In genomic region chr9:98668423-98669330, GRCm38 (mm10) we compare ENCODE assay signal across 22 mouse cellular contexts.
DNase-seq lines count a peak whose midpoint lies in the region; ATAC-seq and TF ChIP-seq lines count a peak whose summit lies in the region.
"Had no signal": no experiment of that assay in that cellular context is flagged by ENCODE, and none has a peak within 500 bp of the region (broad histone marks: within the 10 kb centered on the region; RNA-seq: fewer than 3 reads in every experiment).

No protein-coding gene starts in this region.

- H3K4me3 ChIP-seq in forebrain, embryonic 11.5 days (ENCODE audit: low read depth, low read length): no peak overlapping the region
- H3K4me3 ChIP-seq in forebrain, postnatal 0 days (ENCODE audit: low read depth, low read length): no peak overlapping the region
- no peak overlapping the region for H3K4me3 ChIP-seq in thymus, adult 2 months (ENCODE audit: control insufficient read depth, insufficient read depth, low read length)
- H3K4me3 ChIP-seq in hindbrain, postnatal 0 days (ENCODE audit: low read length): no peak overlapping the region
- H3K4me3 ChIP-seq: embryonic facial prominence, embryonic 15.5 days; heart, adult 2 months; heart, embryonic 13.5 days; hindbrain, embryonic 12.5 days; midbrain, embryonic 15.5 days; stomach, embryonic 15.5 days had no signal

- peak; percentile 46 to 47 for DNase-seq in right cerebral cortex, postnatal 10 days (ENCODE audit: low spot score in 2 of 2)
- no peak for DNase-seq in right cerebral cortex, adult 2 months (ENCODE audit: low spot score in 2 of 2)
- peak; percentile 17 for DNase-seq in ZHBTc4 (ENCODE audit: low read depth, low spot score)
- peak; percentile 58 for DNase-seq in forebrain, embryonic 11.5 days (ENCODE audit: low spot score)
- DNase-seq in forebrain, postnatal 0 days: no peak
- DNase-seq in kidney, adult 11 months: no peak
- DNase-seq in thymus, adult 2 months: no peak
- DNase-seq in hindbrain, postnatal 0 days (ENCODE audit: low spot score): no peak
- DNase-seq: adrenal gland, postnatal 25 days; cerebellum, adult 11 months; cerebellum, postnatal 25 days; gastrocnemius, postnatal 25 days; kidney, adult 8-10 months; kidney, postnatal 10 days; right cerebral cortex, postnatal 4 days had no signal

- H3K27me3 ChIP-seq in forebrain, embryonic 11.5 days (ENCODE audit: control insufficient read depth, insufficient read depth, low read length): no peaks in the 10 kb centered on the region
- no peaks in the 10 kb centered on the region for H3K27me3 ChIP-seq in forebrain, postnatal 0 days (ENCODE audit: insufficient read depth, low read length)
- H3K27me3 ChIP-seq in thymus, adult 2 months (ENCODE audit: control insufficient read depth, insufficient read depth, low read length): no peaks in the 10 kb centered on the region
- no peaks in the 10 kb centered on the region for H3K27me3 ChIP-seq in hindbrain, postnatal 0 days (ENCODE audit: insufficient read depth, low read length)
- H3K27me3 ChIP-seq: heart, embryonic 13.5 days; hindbrain, embryonic 12.5 days; midbrain, embryonic 15.5 days; stomach, embryonic 15.5 days had no signal

- TF ChIP-seq CTCF in forebrain, postnatal 0 days (IDR thresholded peaks at IDR 0.05; ENCODE audit: low read depth): no peak
- no peak for TF ChIP-seq CTCF in thymus, adult 2 months (IDR thresholded peaks at IDR 0.05; ENCODE audit: borderline replicate concordance, control insufficient read depth, extremely low read depth, insufficient read depth, low read length, poor library complexity)
- no peak for TF ChIP-seq CTCF in hindbrain, postnatal 0 days (IDR thresholded peaks at IDR 0.05; ENCODE audit: low read depth)

- peak; percentile 66 for ATAC-seq in forebrain, embryonic 11.5 days (replicated peaks; ENCODE audit: low FRiP score)
- peak; percentile 43 for ATAC-seq in forebrain, postnatal 0 days
- ATAC-seq in hindbrain, postnatal 0 days: no peak
- ATAC-seq: inflammation-experienced regulatory T-cells, adult 6 months; midbrain, embryonic 15.5 days had no signal

- no peaks in the 10 kb centered on the region for H3K36me3 ChIP-seq in forebrain, embryonic 11.5 days (ENCODE audit: control insufficient read depth, insufficient read depth, low read length)
- H3K36me3 ChIP-seq in forebrain, postnatal 0 days (ENCODE audit: insufficient read depth): no peaks in the 10 kb centered on the region
- no peaks in the 10 kb centered on the region for H3K36me3 ChIP-seq in thymus, adult 2 months (ENCODE audit: control insufficient read depth, insufficient read depth, low read length)
- H3K36me3 ChIP-seq in hindbrain, postnatal 0 days (ENCODE audit: insufficient read depth, low read length): no peaks in the 10 kb centered on the region
- H3K36me3 ChIP-seq: embryonic facial prominence, embryonic 15.5 days; heart, embryonic 13.5 days; hindbrain, embryonic 12.5 days; midbrain, embryonic 15.5 days; stomach, embryonic 15.5 days had no signal

- TF ChIP-seq POLR2A in thymus, adult 2 months (IDR thresholded peaks at IDR 0.05; ENCODE audit: control insufficient read depth, extremely low read depth, insufficient read depth, low read length, poor library complexity): no peak

- no peaks in the 10 kb centered on the region for H3K4me1 ChIP-seq in forebrain, embryonic 11.5 days (replicated peaks; ENCODE audit: control insufficient read depth, insufficient read depth, low read length)
- no peaks in the 10 kb centered on the region for H3K4me1 ChIP-seq in forebrain, postnatal 0 days (ENCODE audit: insufficient read depth)
- H3K4me1 ChIP-seq in thymus, adult 2 months (replicated peaks; ENCODE audit: control insufficient read depth, insufficient read depth, low read length): no peaks in the 10 kb centered on the region
- H3K4me1 ChIP-seq in hindbrain, postnatal 0 days (ENCODE audit: insufficient read depth, low read length): no peaks in the 10 kb centered on the region
- H3K4me1 ChIP-seq: embryonic facial prominence, embryonic 15.5 days; heart, embryonic 13.5 days; hindbrain, embryonic 12.5 days; midbrain, embryonic 15.5 days; stomach, embryonic 15.5 days had no signal

- no peak overlapping the region for H3K4me2 ChIP-seq in forebrain, embryonic 11.5 days (ENCODE audit: low read depth, low read length, severe bottlenecking)
- H3K4me2 ChIP-seq in forebrain, postnatal 0 days (ENCODE audit: low read depth): no peak overlapping the region
- no peak overlapping the region for H3K4me2 ChIP-seq in hindbrain, postnatal 0 days (ENCODE audit: low read depth, low read length)
- H3K4me2 ChIP-seq: embryonic facial prominence, embryonic 15.5 days; heart, embryonic 13.5 days; hindbrain, embryonic 12.5 days; midbrain, embryonic 15.5 days; stomach, embryonic 15.5 days had no signal

- WGBS in forebrain, embryonic 11.5 days: 62% methylated on average over 23 of the region's 23 CpGs
- WGBS in forebrain, postnatal 0 days: 35% methylated on average over 23 of the region's 23 CpGs
- WGBS in thymus, adult 2 months: 87% methylated on average over 23 of the region's 23 CpGs
- WGBS in hindbrain, postnatal 0 days: 70% methylated on average over 23 of the region's 23 CpGs

- H3K9me3 ChIP-seq in forebrain, embryonic 11.5 days (ENCODE audit: control insufficient read depth, low read length): no peaks in the 10 kb centered on the region
- H3K9me3 ChIP-seq in forebrain, postnatal 0 days (ENCODE audit: low read length): no peaks in the 10 kb centered on the region
- no peaks in the 10 kb centered on the region for H3K9me3 ChIP-seq in hindbrain, postnatal 0 days (ENCODE audit: low read length)
- H3K9me3 ChIP-seq: embryonic facial prominence, embryonic 15.5 days; heart, embryonic 13.5 days; hindbrain, embryonic 12.5 days; midbrain, embryonic 15.5 days; stomach, embryonic 15.5 days had no signal

- H3K9ac ChIP-seq in forebrain, embryonic 11.5 days (ENCODE audit: low read length): no peak overlapping the region
- H3K9ac ChIP-seq in forebrain, postnatal 0 days: no peak overlapping the region
- no peak overlapping the region for H3K9ac ChIP-seq in hindbrain, postnatal 0 days (replicated peaks; ENCODE audit: low read length)
- H3K9ac ChIP-seq: embryonic facial prominence, embryonic 15.5 days; heart, embryonic 13.5 days; hindbrain, embryonic 12.5 days; midbrain, embryonic 15.5 days; stomach, embryonic 15.5 days had no signal

- H3K27ac ChIP-seq in forebrain, embryonic 11.5 days (ENCODE audit: low read depth, low read length): no peak overlapping the region
- H3K27ac ChIP-seq in forebrain, postnatal 0 days (ENCODE audit: low read depth, low read length): no peak overlapping the region
- no peak overlapping the region for H3K27ac ChIP-seq in thymus, adult 2 months (ENCODE audit: control insufficient read depth, insufficient read depth, low read length)
- H3K27ac ChIP-seq in hindbrain, postnatal 0 days: no peak overlapping the region
- H3K27ac ChIP-seq: embryonic facial prominence, embryonic 15.5 days; heart, adult 2 months; heart, embryonic 13.5 days; hindbrain, embryonic 12.5 days; midbrain, embryonic 15.5 days; stomach, embryonic 15.5 days had no signal

Comparison
In these comparisons a context has a peak if more than half of its experiments do, and no peak if none do; other contexts are left out.
1. DNase-seq: peak in right cerebral cortex, postnatal 10 days (2 of 2), ZHBTc4 (single experiment) and forebrain, embryonic 11.5 days (single experiment); none in right cerebral cortex, adult 2 months (0 of 2), forebrain, postnatal 0 days (single experiment), kidney, adult 11 months (single experiment), thymus, adult 2 months (single experiment) and hindbrain, postnatal 0 days (single experiment).